In the genomic region with DNA sequence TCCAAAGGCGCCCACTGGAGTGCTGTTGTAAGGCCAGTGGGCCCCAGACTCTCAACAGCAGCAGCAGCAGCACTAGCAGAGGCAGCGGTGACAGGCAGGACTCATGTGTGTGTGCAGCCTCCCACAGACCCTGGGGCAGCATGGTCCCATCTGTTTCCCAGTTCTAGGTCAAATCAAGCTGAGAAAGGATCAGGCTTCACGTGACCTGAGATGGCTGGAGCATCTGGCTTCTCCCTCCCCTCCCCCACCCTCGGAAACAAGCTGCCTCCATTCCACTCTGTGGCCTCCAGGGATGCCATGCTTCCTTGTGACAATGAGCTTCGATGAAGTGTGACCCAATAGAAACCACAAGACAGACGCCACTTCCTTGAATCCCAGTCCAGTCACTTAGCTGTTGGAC, we compare ENCODE assay signal across 11 mouse cellular contexts.
DNase-seq lines count a peak whose midpoint lies in the region; ATAC-seq and TF ChIP-seq lines count a peak whose summit lies in the region.
"Had no signal": no experiment of that assay in that cellular context is flagged by ENCODE, and none has a peak within 500 bp of the region (broad histone marks: within the 10 kb centered on the region; RNA-seq: fewer than 3 reads in every experiment).

No protein-coding gene starts in this region.

- H3K4me2 ChIP-seq in midbrain, embryonic 16.5 days (ENCODE audit: low read length) = no peak overlapping the region
- H3K4me2 ChIP-seq in embryonic facial prominence, embryonic 12.5 days (replicated peaks) = no peak overlapping the region
- no peak overlapping the region for H3K4me2 ChIP-seq in kidney, embryonic 16.5 days (replicated peaks; ENCODE audit: low read depth, low read length)
- H3K4me2 ChIP-seq: liver, embryonic 12.5 days had no signal

- DNase-seq in midbrain, embryonic 10.5 days (ENCODE audit: low spot score) = peak; percentile 72
- DNase-seq in adipocyte (ENCODE audit: low spot score) = no peak
- DNase-seq in cerebellum, adult 2 months = no peak
- DNase-seq: adrenal gland, postnatal 36 days had no signal

- H3K9ac ChIP-seq in midbrain, embryonic 16.5 days (ENCODE audit: low read depth, low read length) = no peak overlapping the region
- no peak overlapping the region for H3K9ac ChIP-seq in embryonic facial prominence, embryonic 12.5 days
- H3K9ac ChIP-seq in kidney, embryonic 16.5 days (replicated peaks; ENCODE audit: low read length) = no peak overlapping the region
- H3K9ac ChIP-seq: liver, embryonic 12.5 days had no signal

- no peak overlapping the region for H3K4me3 ChIP-seq in midbrain, embryonic 10.5 days
- no peak overlapping the region for H3K4me3 ChIP-seq in midbrain, embryonic 16.5 days (ENCODE audit: low read depth, low read length)
- H3K4me3 ChIP-seq in embryonic facial prominence, embryonic 12.5 days = no peak overlapping the region
- no peak overlapping the region for H3K4me3 ChIP-seq in small intestine, adult 2 months (ENCODE audit: low read depth, low read length)
- H3K4me3 ChIP-seq in kidney, embryonic 16.5 days (ENCODE audit: low read length) = no peak overlapping the region
- H3K4me3 ChIP-seq in cerebellum, adult 2 months (replicated peaks; ENCODE audit: insufficient read depth, low read depth, low read length) = no peak overlapping the region
- H3K4me3 ChIP-seq: liver, embryonic 12.5 days had no signal

- H3K4me1 ChIP-seq in midbrain, embryonic 10.5 days = peaks cover 50% of the 10 kb centered on the region
- peaks cover 17% of the 10 kb centered on the region for H3K4me1 ChIP-seq in midbrain, embryonic 16.5 days (ENCODE audit: control insufficient read depth, insufficient read depth, low read length)
- H3K4me1 ChIP-seq in embryonic facial prominence, embryonic 12.5 days = peaks cover 20% of the 10 kb centered on the region
- H3K4me1 ChIP-seq in small intestine, adult 2 months (ENCODE audit: control insufficient read depth, insufficient read depth, insufficient read length, low read length) = peaks cover 14% of the 10 kb centered on the region
- peaks cover 24% of the 10 kb centered on the region for H3K4me1 ChIP-seq in kidney, embryonic 16.5 days (ENCODE audit: insufficient read depth, low read length)
- no peaks in the 10 kb centered on the region; the same call in 1 of the 2 replicates for H3K4me1 ChIP-seq in cerebellum, adult 2 months (ENCODE audit: control insufficient read depth, insufficient read depth, low read length)

- H3K27ac ChIP-seq in midbrain, embryonic 10.5 days (replicated peaks) = peak overlapping the region; percentile 78
- no peak overlapping the region for H3K27ac ChIP-seq in midbrain, embryonic 16.5 days (ENCODE audit: low read length)
- peak overlapping the region; percentile 57; the same call in 1 of the 2 replicates for H3K27ac ChIP-seq in embryonic facial prominence, embryonic 12.5 days
- H3K27ac ChIP-seq in small intestine, adult 2 months (ENCODE audit: insufficient read depth, low read depth, low read length) = no peak overlapping the region
- H3K27ac ChIP-seq in kidney, embryonic 16.5 days (ENCODE audit: low read length) = no peak overlapping the region
- H3K27ac ChIP-seq in cerebellum, adult 2 months (ENCODE audit: insufficient read depth, low read length) = no peak overlapping the region
- H3K27ac ChIP-seq: liver, embryonic 12.5 days had no signal

- TF ChIP-seq CTCF in small intestine, adult 2 months (IDR thresholded peaks at IDR 0.05; ENCODE audit: extremely low read depth, insufficient read length, insufficient replicate concordance, low read depth, low read length) = peak; percentile 18; the same call in 1 of the 2 replicates
- no peak for TF ChIP-seq CTCF in cerebellum, adult 2 months (IDR thresholded peaks at IDR 0.05; ENCODE audit: borderline replicate concordance, insufficient read depth, low read depth, low read length)

- no peak for TF ChIP-seq POLR2A in small intestine, adult 2 months (IDR thresholded peaks at IDR 0.05; ENCODE audit: low read depth, low read length)
- no peak for TF ChIP-seq POLR2A in cerebellum, adult 2 months (IDR thresholded peaks at IDR 0.05; ENCODE audit: borderline replicate concordance, insufficient read depth, low read length)

- H3K27me3 ChIP-seq in midbrain, embryonic 10.5 days (ENCODE audit: low read depth, poor library complexity, severe bottlenecking) = peaks cover 15% of the 10 kb centered on the region
- H3K27me3 ChIP-seq in midbrain, embryonic 16.5 days (ENCODE audit: control insufficient read depth, insufficient read depth, low read depth, low read length) = no peaks in the 10 kb centered on the region
- no peaks in the 10 kb centered on the region for H3K27me3 ChIP-seq in embryonic facial prominence, embryonic 12.5 days
- no peaks in the 10 kb centered on the region for H3K27me3 ChIP-seq in small intestine, adult 2 months (ENCODE audit: control insufficient read depth, insufficient read depth, low read length)
- no peaks in the 10 kb centered on the region for H3K27me3 ChIP-seq in kidney, embryonic 16.5 days (ENCODE audit: insufficient read depth, low read length)
- no peaks in the 10 kb centered on the region; the same call in 1 of the 2 replicates for H3K27me3 ChIP-seq in cerebellum, adult 2 months (ENCODE audit: control insufficient read depth, insufficient read depth, low read length)
- H3K27me3 ChIP-seq: liver, embryonic 12.5 days had no signal

- no peak for ATAC-seq in midbrain, embryonic 16.5 days
- no peak; the same call in 1 of the 2 replicates for ATAC-seq in embryonic facial prominence, embryonic 12.5 days (ENCODE audit: insufficient number of reproducible peaks, insufficient read depth, low FRiP score, low TSS enrichment)
- ATAC-seq in megakaryocyte progenitor cell, adult 5-6 weeks (replicated peaks; ENCODE audit: poor library complexity) = peak; percentile 37; the same call in 1 of the 2 replicates
- no peak for ATAC-seq in kidney, embryonic 16.5 days (ENCODE audit: low FRiP score, low TSS enrichment)
- ATAC-seq: liver, embryonic 12.5 days had no signal

- H3K36me3 ChIP-seq in midbrain, embryonic 10.5 days = no peaks in the 10 kb centered on the region
- no peaks in the 10 kb centered on the region for H3K36me3 ChIP-seq in midbrain, embryonic 16.5 days (ENCODE audit: control insufficient read depth, insufficient read depth, low read length)
- no peaks in the 10 kb centered on the region for H3K36me3 ChIP-seq in embryonic facial prominence, embryonic 12.5 days
- no peaks in the 10 kb centered on the region for H3K36me3 ChIP-seq in small intestine, adult 2 months (ENCODE audit: control insufficient read depth, insufficient read depth, low read length)
- H3K36me3 ChIP-seq in kidney, embryonic 16.5 days (ENCODE audit: insufficient read depth, low read length) = no peaks in the 10 kb centered on the region
- H3K36me3 ChIP-seq: G1E; liver, embryonic 12.5 days had no signal

- WGBS in midbrain, embryonic 10.5 days = 29% methylated on average over 6 of the region's 6 CpGs
- 29% methylated on average over 6 of the region's 6 CpGs for WGBS in midbrain, embryonic 16.5 days
- 18% methylated on average over 6 of the region's 6 CpGs for WGBS in embryonic facial prominence, embryonic 12.5 days
- WGBS in small intestine, adult 2 months = 43% methylated on average over 6 of the region's 6 CpGs
- 38% methylated on average over 6 of the region's 6 CpGs for WGBS in kidney, embryonic 16.5 days
- WGBS in cerebellum, adult 2 months = 43% methylated on average over 6 of the region's 6 CpGs

- H3K9me3 ChIP-seq in midbrain, embryonic 10.5 days (replicated peaks) = no peaks in the 10 kb centered on the region
- H3K9me3 ChIP-seq in midbrain, embryonic 16.5 days (replicated peaks; ENCODE audit: control insufficient read depth, low read length, poor library complexity, severe bottlenecking) = no peaks in the 10 kb centered on the region
- no peaks in the 10 kb centered on the region for H3K9me3 ChIP-seq in embryonic facial prominence, embryonic 12.5 days
- no peaks in the 10 kb centered on the region for H3K9me3 ChIP-seq in kidney, embryonic 16.5 days (ENCODE audit: low read length)
- H3K9me3 ChIP-seq: liver, embryonic 12.5 days had no signal

Comparison
In these comparisons a context has a peak if more than half of its experiments do, and no peak if none do; other contexts are left out.
1. H3K27ac ChIP-seq: peak in midbrain, embryonic 10.5 days (single experiment) and embryonic facial prominence, embryonic 12.5 days (single experiment); none in midbrain, embryonic 16.5 days (single experiment), small intestine, adult 2 months (single experiment), kidney, embryonic 16.5 days (single experiment) and cerebellum, adult 2 months (single experiment).